Mouse (Mus musculus): ENCODE measurements around the gene Gm21650.
"Not testable (repeated sequence)": the region's sequence is repeated elsewhere in the genome, so short reads cannot be mapped to it uniquely, and the experiment has no call there.

The Gm21650 gene

DNA sequence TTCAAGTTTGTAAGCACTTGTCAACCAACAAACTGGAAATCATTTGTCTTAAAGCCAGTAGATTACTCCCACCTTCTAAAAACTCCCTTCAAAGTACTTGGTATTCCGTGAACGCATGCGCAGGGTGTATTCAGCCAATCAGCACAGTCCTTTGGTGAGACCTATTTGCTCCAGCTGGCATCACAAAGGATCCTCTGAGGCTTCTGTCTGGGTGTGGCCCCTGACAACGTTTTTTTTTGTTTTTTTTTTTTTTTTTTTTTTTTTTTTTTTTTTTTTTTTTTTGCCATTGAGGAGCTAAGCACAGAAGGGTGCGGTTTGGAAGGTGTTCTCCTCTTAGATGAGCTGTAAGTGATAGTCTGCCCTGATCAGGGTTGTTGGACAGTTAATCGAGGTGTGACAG lies at the start of gene Gm21650:
Gene Gm21650, plus strand, starts transcription at position 301 of the 400 bp plus-strand sequence.
- not testable (repeated sequence) for DNase-seq (ENCODE audit: low read depth, low spot score)
